Comparison of ENCODE assay signal across 23 mouse cellular contexts in genomic region chr15:31325660-31326354, GRCm38 (mm10). TPM values are rescaled to one million over a fixed set of nuclear protein-coding genes. Genes with fewer than 3 reads are reported as not detected.
DNase-seq lines count a peak whose midpoint lies in the region; ATAC-seq lines count a peak whose summit lies in the region.
"Had no signal": no experiment of that assay in that cellular context is flagged by ENCODE, and none has a peak within 500 bp of the region (broad histone marks: within the 10 kb centered on the region; RNA-seq: fewer than 3 reads in every experiment).

No protein-coding gene starts in this region.

- H3K27me3 ChIP-seq in forebrain, embryonic 16.5 days (replicated peaks; ENCODE audit: control insufficient read depth, insufficient read depth, low read length): no peaks in the 10 kb centered on the region
- H3K27me3 ChIP-seq: embryonic facial prominence, embryonic 12.5 days; embryonic facial prominence, embryonic 15.5 days; hindbrain, embryonic 12.5 days; hindbrain, embryonic 15.5 days had no signal

- WGBS in forebrain, embryonic 16.5 days: 96% methylated on average over 12 of the region's 12 CpGs

- no peaks in the 10 kb centered on the region for H3K9me3 ChIP-seq in forebrain, embryonic 16.5 days (ENCODE audit: control insufficient read depth, low read length)
- H3K9me3 ChIP-seq: embryonic facial prominence, embryonic 12.5 days; embryonic facial prominence, embryonic 15.5 days; hindbrain, embryonic 12.5 days; hindbrain, embryonic 15.5 days had no signal

- 0 out of 2 replicates have a peak, but pooled peaks cover under 1% of the 10 kb centered on the region for H3K4me1 ChIP-seq in forebrain, embryonic 16.5 days (replicated peaks; ENCODE audit: control insufficient read depth, insufficient read depth, low read length)
- H3K4me1 ChIP-seq: embryonic facial prominence, embryonic 12.5 days; embryonic facial prominence, embryonic 15.5 days; hindbrain, embryonic 15.5 days had no signal

- 0 out of 2 replicates have a peak, but pooled peaks have one; percentile 8 for ATAC-seq in frontal cortex, adult (ENCODE audit: low TSS enrichment)
- peak; percentile 67 for ATAC-seq in common myeloid progenitor, adult 5-6 weeks (replicated peaks; ENCODE audit: low read depth, poor library complexity, severe bottlenecking)
- ATAC-seq in megakaryocyte progenitor cell, adult 5-6 weeks (replicated peaks; ENCODE audit: poor library complexity): peak; percentile 50
- no peak for ATAC-seq in forebrain, embryonic 16.5 days
- ATAC-seq: forebrain, embryonic 14.5 days had no signal

- no peak overlapping the region for H3K27ac ChIP-seq in forebrain, embryonic 16.5 days (ENCODE audit: low read length)
- H3K27ac ChIP-seq: embryonic facial prominence, embryonic 12.5 days; embryonic facial prominence, embryonic 15.5 days; gastrocnemius, adult 2 months; hindbrain, embryonic 12.5 days; hindbrain, embryonic 15.5 days had no signal

- H3K9ac ChIP-seq in forebrain, embryonic 16.5 days (replicated peaks; ENCODE audit: low read depth, low read length): no peak overlapping the region
- H3K9ac ChIP-seq: embryonic facial prominence, embryonic 12.5 days; embryonic facial prominence, embryonic 15.5 days; hindbrain, embryonic 12.5 days; hindbrain, embryonic 15.5 days had no signal

- H3K4me2 ChIP-seq in forebrain, embryonic 16.5 days (ENCODE audit: low read length): no peak overlapping the region
- H3K4me2 ChIP-seq: embryonic facial prominence, embryonic 12.5 days; embryonic facial prominence, embryonic 15.5 days; heart, embryonic 11.5 days; hindbrain, embryonic 12.5 days; hindbrain, embryonic 15.5 days had no signal

- H3K4me3 ChIP-seq in forebrain, embryonic 16.5 days (replicated peaks; ENCODE audit: low read length): no peak overlapping the region
- H3K4me3 ChIP-seq: embryonic facial prominence, embryonic 12.5 days; embryonic facial prominence, embryonic 15.5 days; gastrocnemius, adult 2 months; heart, adult 2 months; hindbrain, embryonic 12.5 days; hindbrain, embryonic 15.5 days had no signal

- H3K36me3 ChIP-seq in forebrain, embryonic 16.5 days (ENCODE audit: control insufficient read depth, insufficient read depth): no peaks in the 10 kb centered on the region
- H3K36me3 ChIP-seq: embryonic facial prominence, embryonic 12.5 days; embryonic facial prominence, embryonic 15.5 days; hindbrain, embryonic 12.5 days; hindbrain, embryonic 15.5 days had no signal

- no peak for DNase-seq in frontal cortex, postnatal 10 days (ENCODE audit: low spot score in 2 of 2)
- peak; percentile 24 for DNase-seq in 416B (ENCODE audit: low read depth)
- DNase-seq in heart, adult 11 months: no peak
- no peak for DNase-seq in left cerebral cortex, adult 18-20 months (ENCODE audit: low spot score in 2 of 2)
- DNase-seq: adrenal gland, adult 8-10 months; adrenal gland, postnatal 25 days; B cell, adult 2 months; cerebellum, adult 18-20 months; cerebellum, adult 9-10 months; cerebellum, postnatal 14 days; gastrocnemius, adult 2 months; gastrocnemius, postnatal 14 days; heart, adult 2 months had no signal

RNA-seq across cellular contexts. Expression of gene Ankrd33b, which starts 41.7 kb away (rescaled TPM):
- total RNA-seq in common myeloid progenitor, adult 5-6 weeks (2017): 0.23 and 2.2 TPM in 2 replicates
- 0.20 and 0.79 TPM in 2 replicates for total RNA-seq in megakaryocyte progenitor cell, adult 5-6 weeks (2015)
- 0.29 and 0.61 TPM in 2 replicates for total RNA-seq in megakaryocyte progenitor cell, adult 5-6 weeks (2017)
- polyA plus RNA-seq in forebrain, embryonic 16.5 days (2015; fragmentation: Nextera tagmentation; extraction: Ambion mirVana): 0.39 and 0.53 TPM in 2 replicates
- total RNA-seq in left cerebral cortex, adult 18-20 months (2021): 10 to 100 TPM; 81.7 to 87.2 TPM

Comparison
In these comparisons a context has a peak if more than half of its experiments do, and no peak if none do; other contexts are left out.
1. RNA of gene Ankrd33b, which starts 41.7 kb away (total RNA-seq): 81.7 to 87.2 TPM in left cerebral cortex, adult 18-20 months; 0.20 to 0.79 TPM in megakaryocyte progenitor cell, adult 5-6 weeks and 0.23 to 2.2 TPM in common myeloid progenitor, adult 5-6 weeks; every median in the first group is over 10 times any median in the second.